Mouse (Mus musculus): ENCODE measurements at regions not wholly inside any gene's neighbourhood (a gene's known extent, or its start where the extent isn't known, plus 50 kb on each side); places are given as distances from the start of the nearest gene placed in this dataset.

- no peak for DNase-seq (ENCODE audit: low read depth, low spot score)
These were observed 325.7 kb downstream of the H2al1j start for GRCm38 (mm10) chrX:11653336-11653735.

GRCm38 (mm10) chrX:11654976-11655375 lies 327.4 kb downstream of the H2al1j start:
- no peak for DNase-seq (ENCODE audit: low read depth, low spot score)

GRCm38 (mm10) chrX:11655466-11655865 lies 327.8 kb downstream of the H2al1j start:
- DNase-seq (ENCODE audit: low read depth, low spot score) = no peak

GRCm38 (mm10) chrX:11657606-11658254 lies 330.1 kb downstream of the H2al1j start:
- DNase-seq (ENCODE audit: low read depth, low spot score) = no peak

DNA sequence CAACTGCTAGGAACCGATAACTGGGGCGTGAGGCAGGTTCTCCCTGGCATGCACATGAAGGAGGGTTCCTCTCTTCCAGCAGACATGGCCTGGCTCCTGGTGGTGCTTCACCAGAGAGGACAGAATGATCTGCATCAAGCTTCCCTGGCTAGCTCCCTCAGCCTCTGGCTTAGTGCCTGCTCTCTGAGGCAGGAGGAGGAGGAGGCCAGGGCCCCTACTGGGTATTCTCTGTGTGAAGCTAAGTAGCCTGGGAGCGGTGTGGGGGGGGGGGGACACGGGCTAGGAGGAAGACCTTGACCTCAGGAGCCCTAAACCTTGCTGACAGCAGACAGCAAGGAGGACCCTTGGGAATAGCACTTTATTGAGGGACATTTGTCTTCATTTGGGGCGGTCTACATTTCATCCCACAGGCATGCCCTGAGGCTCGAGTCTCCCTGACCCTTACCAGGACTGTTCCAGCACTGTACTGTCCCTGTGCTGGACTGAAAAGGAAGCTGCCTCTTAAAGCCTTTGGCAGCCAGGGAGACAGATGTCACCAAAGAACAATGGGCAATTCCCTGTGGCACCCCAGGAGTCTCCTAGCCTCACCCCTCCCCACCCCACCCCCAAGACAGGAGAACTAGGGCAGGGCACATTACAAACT lies 335.7 kb downstream of the H2al1j start:
- peak; percentile 7 for DNase-seq (ENCODE audit: low read depth, low spot score)

GRCm38 (mm10) chrX:11664330-11665061 lies 336.9 kb downstream of the H2al1j start:
- DNase-seq (ENCODE audit: low read depth, low spot score) = peak; percentile 47

GRCm38 (mm10) chrX:11665077-11665974 lies 337.7 kb downstream of the H2al1j start:
- DNase-seq (ENCODE audit: low read depth, low spot score) = peak; percentile 6

DNA sequence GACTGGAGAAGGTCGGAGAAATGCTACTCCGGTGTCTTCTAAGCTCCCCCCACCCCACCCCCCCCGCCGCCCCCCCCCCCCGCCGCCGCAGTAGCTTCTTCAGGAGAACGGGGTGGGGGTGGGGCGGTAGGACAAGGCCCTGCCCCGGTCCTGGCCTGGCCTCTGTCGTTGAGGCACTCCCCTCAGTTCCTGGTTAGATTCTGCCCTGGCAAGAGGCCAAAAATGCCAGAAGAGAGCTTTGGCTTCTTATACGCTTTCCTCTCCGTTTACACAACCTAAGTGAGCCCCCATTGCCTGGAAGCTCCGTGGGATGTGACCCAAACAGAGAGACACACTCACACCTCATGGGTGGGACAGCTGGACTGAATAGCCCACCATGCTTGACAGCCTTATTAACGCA lies 338.9 kb downstream of the H2al1j start:
- DNase-seq (ENCODE audit: low read depth, low spot score) = no peak

- DNase-seq (ENCODE audit: low read depth, low spot score) = no peak
These were observed 344.2 kb downstream of the H2al1j start for GRCm38 (mm10) chrX:11671805-11672204.

- no peak for DNase-seq (ENCODE audit: low read depth, low spot score)
These were observed 350.5 kb downstream of the H2al1j start for GRCm38 (mm10) chrX:11678086-11678485.

- DNase-seq (ENCODE audit: low read depth, low spot score) = no peak
These were observed 353.7 kb downstream of the H2al1j start for GRCm38 (mm10) chrX:11681274-11681673.

GRCm38 (mm10) chrX:11689989-11690405 lies 362.4 kb downstream of the H2al1j start:
- DNase-seq (ENCODE audit: low read depth, low spot score) = no peak

DNA sequence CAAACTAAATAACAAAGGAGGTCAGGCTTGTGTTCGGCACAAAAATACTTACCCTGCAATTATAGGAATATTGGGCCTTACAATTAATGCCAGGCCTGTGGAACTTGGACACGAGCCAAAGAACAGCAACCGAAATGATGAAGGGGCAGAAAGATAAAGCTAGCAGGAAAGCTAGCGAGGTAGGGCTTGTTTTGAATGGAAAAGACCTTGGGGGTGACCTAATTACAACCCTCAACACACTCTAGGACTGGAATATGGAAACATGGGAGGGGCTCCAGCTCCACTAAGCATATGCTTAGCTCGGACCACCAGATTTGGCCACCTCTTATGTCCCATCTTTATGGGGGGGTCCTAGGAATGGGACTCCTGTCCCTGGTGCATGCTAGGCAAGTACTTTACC lies 362.8 kb downstream of the H2al1j start:
- no peak for DNase-seq (ENCODE audit: low read depth, low spot score)

- no peak for DNase-seq (ENCODE audit: low read depth, low spot score)
These were observed 363.4 kb downstream of the H2al1j start for GRCm38 (mm10) chrX:11691019-11691418.

- DNase-seq (ENCODE audit: low read depth, low spot score) = no peak
These were observed 368.9 kb downstream of the H2al1j start for GRCm38 (mm10) chrX:11696565-11696964.

DNA sequence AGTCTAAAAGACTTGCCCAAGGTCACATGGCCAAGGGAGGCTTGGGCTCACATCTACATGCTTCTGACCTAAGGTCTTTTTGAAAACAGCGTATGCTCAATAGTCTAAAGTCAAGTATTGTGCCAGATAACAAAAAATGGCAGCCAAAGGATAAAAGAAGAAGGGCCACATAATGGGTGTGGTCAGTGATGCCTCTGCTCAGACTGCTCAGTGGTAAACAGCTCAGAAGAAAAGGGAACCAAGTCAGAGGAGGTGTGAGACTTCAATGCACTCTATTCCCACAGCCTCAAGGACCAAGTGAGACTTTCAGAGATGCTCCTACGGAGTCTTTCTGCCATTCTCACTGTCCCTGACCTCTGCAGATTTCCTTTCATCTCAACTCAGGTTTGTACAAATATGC lies 373.5 kb downstream of the H2al1j start:
- DNase-seq (ENCODE audit: low read depth, low spot score) = no peak

DNA sequence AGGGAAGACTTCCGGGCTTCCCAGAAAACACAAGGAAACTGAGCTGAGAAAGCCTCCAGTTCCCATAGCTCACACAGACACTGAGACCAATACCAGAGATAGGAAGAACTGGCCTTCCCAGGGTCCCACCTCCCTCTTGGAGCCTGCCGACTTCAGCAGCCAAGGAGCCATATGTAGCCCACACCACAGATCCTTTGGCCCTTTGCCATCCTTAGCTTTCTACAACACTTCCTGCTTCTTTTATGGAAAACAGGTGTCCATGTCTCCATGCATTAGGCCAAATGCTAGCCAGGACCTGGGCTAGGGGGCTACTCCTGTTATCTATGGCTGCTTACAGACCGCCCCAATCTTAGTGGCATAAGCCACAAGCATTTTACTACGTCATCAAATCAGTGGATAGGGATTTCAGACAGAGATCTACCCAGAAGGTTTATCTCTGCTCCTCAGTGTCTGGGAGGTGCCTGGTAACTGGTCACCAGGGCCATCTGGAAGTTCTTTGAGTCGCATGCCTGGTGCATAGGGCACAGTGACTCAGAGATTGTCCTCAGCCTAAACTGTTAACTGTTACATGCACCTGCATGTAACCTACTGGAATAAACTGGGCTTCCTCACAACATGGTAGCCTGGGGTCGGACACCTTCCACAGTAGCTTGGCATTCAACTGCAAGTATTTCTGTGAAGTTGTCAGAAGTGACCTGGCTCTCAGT lies 378.4 kb downstream of the H2al1j start:
- DNase-seq (ENCODE audit: low read depth, low spot score) = no peak

DNA sequence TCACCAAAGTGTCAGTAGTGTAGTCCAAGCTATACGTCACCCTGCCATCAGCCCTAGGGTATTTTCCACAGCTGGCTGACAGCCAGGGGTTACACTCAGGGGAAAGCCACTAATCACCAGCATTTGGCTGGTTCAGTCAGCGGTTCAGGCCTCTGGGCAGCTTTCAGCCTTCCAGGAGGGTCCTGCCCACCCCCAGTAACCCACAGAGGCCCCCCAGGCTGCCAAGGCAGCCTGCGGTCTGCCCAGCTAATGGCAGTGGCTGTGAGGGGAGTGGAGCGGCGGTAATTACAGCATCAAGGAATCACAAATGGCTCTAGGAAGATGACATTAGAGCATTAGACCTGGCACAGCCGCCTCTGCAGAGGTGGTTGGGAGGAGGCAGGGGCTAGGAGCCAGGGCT lies 379.7 kb downstream of the H2al1j start:
- DNase-seq (ENCODE audit: low read depth, low spot score) = no peak

DNA sequence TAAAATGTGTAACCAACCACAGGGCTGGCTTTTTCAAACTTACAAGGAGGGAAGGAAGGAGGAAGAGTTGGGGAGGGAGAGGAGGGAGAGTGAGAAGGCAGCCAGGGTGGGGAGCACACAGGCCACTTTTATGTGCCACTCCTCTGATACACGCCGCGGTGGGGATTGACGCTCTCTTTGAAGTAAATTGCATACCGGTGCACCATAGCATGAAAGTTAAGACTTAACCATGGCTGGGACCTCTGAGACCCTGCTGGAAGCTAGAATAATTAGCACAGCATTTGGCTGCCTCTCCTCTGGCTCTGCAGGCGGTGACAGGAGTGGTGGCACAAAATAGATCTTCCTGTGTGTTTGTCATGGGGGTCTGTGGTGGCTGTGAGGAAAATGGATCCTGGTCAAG lies 380.7 kb downstream of the H2al1j start:
- no peak for DNase-seq (ENCODE audit: low read depth, low spot score)

DNA sequence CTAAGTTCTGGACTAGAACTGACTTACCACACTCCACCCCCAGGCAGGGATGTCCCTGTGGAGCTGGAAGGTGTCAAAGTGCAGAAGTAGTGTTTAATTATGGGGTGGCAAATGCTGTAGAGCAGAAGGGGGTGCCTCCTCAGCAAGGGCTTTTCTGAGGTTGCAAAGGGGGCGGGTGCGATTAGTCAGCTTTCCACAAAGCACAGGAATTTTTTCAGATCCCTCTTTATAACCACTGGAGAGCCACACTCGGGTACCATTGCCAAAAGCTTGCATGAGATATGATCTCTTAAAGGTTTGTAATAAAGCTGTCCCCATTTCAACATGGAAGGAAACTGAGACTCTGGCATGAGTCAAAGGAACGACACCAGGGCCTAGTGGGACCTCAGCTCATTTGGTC lies 381.7 kb downstream of the H2al1j start:
- no peak for DNase-seq (ENCODE audit: low read depth, low spot score)

DNA sequence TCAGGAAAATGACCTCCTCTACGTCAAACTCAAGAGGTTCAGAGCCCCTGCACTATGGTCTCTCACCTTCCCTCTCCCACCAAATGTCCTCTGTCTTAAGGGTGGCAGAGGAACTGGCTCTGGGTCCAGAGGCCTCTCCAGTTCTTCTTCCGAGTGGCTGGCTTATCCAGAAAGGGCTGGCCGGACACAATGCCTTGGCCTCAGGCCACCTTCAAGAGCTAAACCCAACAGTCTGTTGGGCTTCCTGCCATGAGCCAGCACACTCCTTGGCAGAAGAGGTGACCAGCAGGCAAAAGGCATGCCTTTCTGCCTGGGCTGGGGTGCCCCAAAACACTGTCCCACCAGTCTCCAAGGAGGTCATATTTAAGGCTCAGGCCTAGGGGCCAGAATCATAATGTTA lies 385.8 kb downstream of the H2al1j start:
- no peak for DNase-seq (ENCODE audit: low read depth, low spot score)
